Mouse (Mus musculus): ENCODE data around the gene Dpep3.

- TF ChIP-seq EP300 (IDR thresholded peaks at IDR 0.05; ENCODE audit: insufficient read depth, low read depth, low read length) (no peak), POLR2A (IDR thresholded peaks at IDR 0.05; ENCODE audit: insufficient read depth, low read depth, low read length) (no peak), CTCF (IDR thresholded peaks at IDR 0.05) (no peak)
Observed at GRCm38 (mm10) chr8:106017130-106017529, 37.9 kb upstream of the Dpep3 start.
